Mouse (Mus musculus) ES-Bruce4 (cell line): Measurements from ENCODE around the gene Nt5c3b.

Experiments used
- CTCF ChIP-seq: IDR thresholded peaks from one replicate; pipeline ENCODE4 v1.8.1; 2011; ENCODE audit warnings: low read depth, low read length
- POLR2A ChIP-seq: IDR thresholded peaks from one replicate; pipeline ENCODE4 v1.8.1; 2011; ENCODE audit warnings: low read length; ENCODE audit not compliant: insufficient read depth

GRCm38 (mm10) chr11:100423836-100424235 is 17.8 kb downstream of the Nt5c3b start:
- TF ChIP-seq CTCF (no peak), POLR2A (no peak)
